Mouse (Mus musculus): ENCODE measurements at regions not wholly inside any gene's neighbourhood (a gene's known extent, or its start where the extent isn't known, plus 50 kb on each side); places are given as distances from the start of the nearest gene placed in this dataset.

DNA sequence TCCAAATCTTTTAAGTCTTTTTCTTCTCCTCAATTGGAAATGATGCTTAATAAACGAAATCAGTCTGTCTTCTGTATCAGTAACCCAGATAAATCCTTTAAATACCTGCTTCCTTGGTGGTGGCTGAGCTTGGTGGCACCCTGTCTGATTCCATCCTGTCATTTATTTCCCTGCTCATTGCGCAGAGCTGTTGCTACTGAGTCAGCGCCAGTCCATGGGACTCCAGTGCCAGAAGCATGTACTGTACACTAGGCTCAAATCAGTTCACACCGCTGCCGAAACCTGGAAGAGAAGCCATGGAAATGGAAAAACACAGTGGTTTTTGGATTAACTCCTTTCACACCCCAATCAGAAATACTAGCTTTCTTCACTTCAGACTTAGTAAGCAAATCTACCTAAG, 649.3 kb upstream of the Marcks start:
- TF ChIP-seq CTCF (IDR thresholded peaks at IDR 0.05) (no peak), POLR2A (IDR thresholded peaks at IDR 0.05; ENCODE audit: insufficient read depth, low read depth, low read length) (no peak), EP300 (IDR thresholded peaks at IDR 0.05; ENCODE audit: insufficient read depth, low read depth, low read length) (no peak)
